Mouse (Mus musculus) megakaryocyte, embryonic 14.5 days (primary cell): ENCODE results near the gene Jmjd4.

Experiments used
- FLI1 ChIP-seq: IDR thresholded peaks from 2 replicates; pipeline ENCODE4 v1.6.1; 2012; ENCODE audit warnings: low read length, inconsistent platforms, mixed read lengths
- GATA1 ChIP-seq: IDR thresholded peaks from 3 replicates; pipeline ENCODE4 v1.6.1; 2012; ENCODE audit warnings: mixed read lengths, low read length, inconsistent platforms, borderline replicate concordance

GRCm38 (mm10) chr11:59425671-59426101 is 24.2 kb upstream of the Jmjd4 start:
- TF ChIP-seq GATA1 (no peak), FLI1 (no peak)
